Mouse (Mus musculus): ENCODE data around the gene Slc37a3. TPM values are rescaled to one million over a fixed set of nuclear protein-coding genes. Genes with fewer than 3 reads are reported as not detected.

Gene Slc37a3
- polyA plus RNA-seq, 1 experiment from 2014 or later, result 10.3 TPM

GRCm38 (mm10) chr6:39344020-39344419 lies 33.5 kb downstream of the Slc37a3 start:
- H3K27me3 ChIP-seq (replicated peaks), result no peaks in the 10 kb centered on the region
- no peak overlapping the region for H3K4me2 ChIP-seq
- H3K9me3 ChIP-seq (replicated peaks), result no peaks in the 10 kb centered on the region
- ATAC-seq, result no peak
- H3K4me1 ChIP-seq, result no peaks in the 10 kb centered on the region
- peaks cover 32% of the 10 kb centered on the region for H3K36me3 ChIP-seq
- WGBS (ENCODE audit: insufficient replicate concordance), result 17% methylated on average over 12 of the region's 12 CpGs
- H3K27ac ChIP-seq, result no peak overlapping the region
- no peak overlapping the region for H3K9ac ChIP-seq
- H3K4me3 ChIP-seq, result no peak overlapping the region

DNA sequence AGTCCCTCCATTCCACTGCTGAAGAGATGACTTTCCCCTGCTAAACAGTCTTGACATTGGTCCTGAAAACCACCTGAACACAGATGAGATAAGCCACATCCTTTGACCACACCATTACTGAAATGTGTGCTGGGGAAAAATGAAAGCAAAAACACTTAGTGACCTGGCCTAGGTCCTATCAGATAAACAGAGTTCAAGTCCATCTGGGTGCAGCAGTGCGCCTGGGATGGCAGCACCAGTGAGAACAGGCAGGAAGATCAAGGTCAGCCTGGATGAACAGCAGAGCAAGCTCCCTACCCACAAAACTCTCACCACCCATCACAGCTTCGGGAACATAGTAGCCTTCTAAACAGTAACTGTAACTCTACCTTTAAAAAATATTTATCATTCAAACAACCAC lies 35.7 kb downstream of the Slc37a3 start:
- 57% methylated on average over 2 of the region's 2 CpGs for WGBS (ENCODE audit: insufficient replicate concordance)
- Histone ChIP-seq H3K27ac (no peak overlapping the region), H3K27me3 (replicated peaks) (no peaks in the 10 kb centered on the region), H3K9me3 (replicated peaks) (no peaks in the 10 kb centered on the region), H3K4me1 (no peaks in the 10 kb centered on the region), H3K4me2 (no peak overlapping the region), H3K9ac (no peak overlapping the region), H3K36me3 (peaks cover 32% of the 10 kb centered on the region), H3K4me3 (no peak overlapping the region)
- no peak for ATAC-seq

DNA sequence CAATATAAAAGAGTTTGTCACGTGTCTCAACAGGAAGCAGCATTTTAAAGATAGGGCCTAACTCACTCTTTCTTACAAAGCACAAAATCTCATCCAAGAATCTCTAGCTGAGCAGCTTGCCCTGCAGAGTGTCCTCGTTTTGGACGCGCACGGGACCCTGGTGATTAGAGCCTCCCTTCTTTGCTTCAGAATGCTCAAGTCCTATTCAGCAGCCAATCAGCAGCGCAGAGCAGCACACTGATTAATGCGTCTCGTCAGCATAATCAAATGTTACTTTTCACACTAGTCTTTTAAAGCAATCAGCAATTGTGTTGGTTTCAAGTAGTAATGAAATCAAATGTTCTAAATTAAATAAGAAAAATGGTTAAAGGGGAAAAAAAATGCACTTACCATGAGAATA lies 39.1 kb downstream of the Slc37a3 start:
- no peak overlapping the region for H3K27ac ChIP-seq
- no peaks in the 10 kb centered on the region for H3K9me3 ChIP-seq (replicated peaks)
- no peak for ATAC-seq
- H3K9ac ChIP-seq, result no peak overlapping the region
- no peaks in the 10 kb centered on the region for H3K4me1 ChIP-seq
- H3K36me3 ChIP-seq, result peaks cover 26% of the 10 kb centered on the region
- no peak overlapping the region for H3K4me2 ChIP-seq
- WGBS (ENCODE audit: insufficient replicate concordance), result 78% methylated on average over 8 of the region's 8 CpGs
- no peaks in the 10 kb centered on the region for H3K27me3 ChIP-seq (replicated peaks)
- no peak overlapping the region for H3K4me3 ChIP-seq

GRCm38 (mm10) chr6:39334873-39335272 lies 42.6 kb downstream of the Slc37a3 start:
- Histone ChIP-seq H3K4me2 (no peak overlapping the region), H3K27ac (no peak overlapping the region), H3K4me1 (0 out of 2 replicates have a peak, but pooled peaks cover 3% of the 10 kb centered on the region), H3K4me3 (no peak overlapping the region), H3K36me3 (peaks cover 15% of the 10 kb centered on the region), H3K9ac (no peak overlapping the region), H3K27me3 (replicated peaks) (no peaks in the 10 kb centered on the region), H3K9me3 (replicated peaks) (no peaks in the 10 kb centered on the region)
- WGBS (ENCODE audit: insufficient replicate concordance), result 76% methylated on average over 3 of the region's 3 CpGs
- ATAC-seq, result no peak

DNA sequence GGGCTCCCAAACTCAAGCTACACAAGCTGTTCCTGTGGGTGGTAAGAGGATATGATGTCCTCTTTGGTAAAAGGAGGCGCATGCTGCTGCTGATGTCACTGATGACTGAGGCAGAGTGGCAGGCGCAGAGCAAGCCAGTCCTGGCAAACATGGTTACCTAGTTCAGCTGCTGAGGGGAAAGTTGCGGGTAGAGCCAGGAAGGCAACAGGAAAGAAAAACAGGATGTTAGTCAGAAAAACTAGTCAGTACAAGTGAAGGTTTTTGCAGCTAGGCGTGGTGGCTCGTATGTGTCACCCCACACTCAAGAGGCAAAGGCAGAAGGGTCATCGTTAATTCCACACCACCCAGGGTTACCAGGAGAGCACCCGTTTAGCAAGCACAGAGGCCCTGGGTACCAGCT lies 43.3 kb downstream of the Slc37a3 start:
- Histone ChIP-seq H3K4me3 (no peak overlapping the region), H3K27ac (no peak overlapping the region), H3K36me3 (peaks cover 15% of the 10 kb centered on the region), H3K4me2 (no peak overlapping the region), H3K9ac (no peak overlapping the region), H3K4me1 (0 out of 2 replicates have a peak, but pooled peaks cover 3% of the 10 kb centered on the region), H3K9me3 (replicated peaks) (no peaks in the 10 kb centered on the region), H3K27me3 (replicated peaks) (no peaks in the 10 kb centered on the region)
- ATAC-seq, result no peak
- 40% methylated on average over 7 of the region's 7 CpGs for WGBS (ENCODE audit: insufficient replicate concordance)

- WGBS (ENCODE audit: insufficient replicate concordance), result 69% methylated on average over 7 of the region's 7 CpGs
- Histone ChIP-seq H3K4me2 (no peak overlapping the region), H3K9ac (no peak overlapping the region), H3K4me3 (no peak overlapping the region), H3K27me3 (replicated peaks) (no peaks in the 10 kb centered on the region), H3K36me3 (peaks cover 15% of the 10 kb centered on the region), H3K27ac (no peak overlapping the region), H3K4me1 (0 out of 2 replicates have a peak, but pooled peaks cover 3% of the 10 kb centered on the region), H3K9me3 (replicated peaks) (no peaks in the 10 kb centered on the region)
- no peak for ATAC-seq
Measured at GRCm38 (mm10) chr6:39331998-39332700, 45.3 kb downstream of the Slc37a3 start.

- 75% methylated on average over 7 of the region's 7 CpGs for WGBS (ENCODE audit: insufficient replicate concordance)
- ATAC-seq, result no peak
- H3K27me3 ChIP-seq (replicated peaks), result no peaks in the 10 kb centered on the region
Measured at GRCm38 (mm10) chr6:39330981-39331380, 46.5 kb downstream of the Slc37a3 start.

DNA sequence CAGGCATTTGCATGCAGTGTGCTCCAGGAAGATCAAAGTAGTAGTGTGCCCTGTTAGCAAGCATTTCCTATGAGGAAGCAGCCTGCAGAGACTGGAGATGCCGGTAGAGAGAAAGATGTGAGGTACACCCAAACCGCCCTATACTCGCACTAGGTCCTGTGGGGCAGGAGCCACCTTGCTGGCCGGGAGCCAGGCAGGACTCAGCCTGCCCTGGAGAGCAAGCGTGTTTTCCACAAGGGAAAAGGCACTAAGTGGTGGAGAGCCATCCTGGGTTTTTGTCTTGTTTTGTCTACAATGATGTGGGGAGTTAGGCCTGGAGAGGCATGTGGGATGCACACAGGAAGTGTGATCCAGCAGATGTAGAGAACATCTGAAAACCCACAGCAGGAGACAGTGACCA lies 57.2 kb downstream of the Slc37a3 start:
- no peaks in the 10 kb centered on the region for H3K4me1 ChIP-seq
- H3K4me3 ChIP-seq, result no peak overlapping the region
- no peak for ATAC-seq
- H3K9ac ChIP-seq, result no peak overlapping the region
- no peaks in the 10 kb centered on the region for H3K27me3 ChIP-seq (replicated peaks)
- H3K36me3 ChIP-seq, result no peaks in the 10 kb centered on the region
- 83% methylated on average over 5 of the region's 5 CpGs for WGBS (ENCODE audit: insufficient replicate concordance)
- H3K27ac ChIP-seq, result no peak overlapping the region
- H3K4me2 ChIP-seq, result no peak overlapping the region
- H3K9me3 ChIP-seq (replicated peaks), result no peaks in the 10 kb centered on the region

More at GRCm38 (mm10) chr6:39330981-39331380, 46.5 kb downstream of the Slc37a3 start:
- no peak overlapping the region for H3K9ac ChIP-seq
- H3K4me2 ChIP-seq, result no peak overlapping the region
- H3K36me3 ChIP-seq, result peaks cover 12% of the 10 kb centered on the region
- H3K4me1 ChIP-seq, result 0 out of 2 replicates have a peak, but pooled peaks cover 3% of the 10 kb centered on the region
- H3K4me3 ChIP-seq, result no peak overlapping the region
- no peak overlapping the region for H3K27ac ChIP-seq
- no peaks in the 10 kb centered on the region for H3K9me3 ChIP-seq (replicated peaks)

GRCm38 (mm10) chr6:39319061-39319761 lies 58.3 kb downstream of the Slc37a3 start:
- H3K27me3 ChIP-seq (replicated peaks), result no peaks in the 10 kb centered on the region
- no peak overlapping the region for H3K4me2 ChIP-seq
- H3K9me3 ChIP-seq (replicated peaks), result no peaks in the 10 kb centered on the region
- H3K4me3 ChIP-seq, result no peak overlapping the region
- H3K9ac ChIP-seq, result no peak overlapping the region
- H3K4me1 ChIP-seq, result no peaks in the 10 kb centered on the region
- ATAC-seq, result no peak
- no peak overlapping the region for H3K27ac ChIP-seq
- 66% methylated on average over 18 of the region's 19 CpGs for WGBS (ENCODE audit: insufficient replicate concordance)
- H3K36me3 ChIP-seq, result no peaks in the 10 kb centered on the region

DNA sequence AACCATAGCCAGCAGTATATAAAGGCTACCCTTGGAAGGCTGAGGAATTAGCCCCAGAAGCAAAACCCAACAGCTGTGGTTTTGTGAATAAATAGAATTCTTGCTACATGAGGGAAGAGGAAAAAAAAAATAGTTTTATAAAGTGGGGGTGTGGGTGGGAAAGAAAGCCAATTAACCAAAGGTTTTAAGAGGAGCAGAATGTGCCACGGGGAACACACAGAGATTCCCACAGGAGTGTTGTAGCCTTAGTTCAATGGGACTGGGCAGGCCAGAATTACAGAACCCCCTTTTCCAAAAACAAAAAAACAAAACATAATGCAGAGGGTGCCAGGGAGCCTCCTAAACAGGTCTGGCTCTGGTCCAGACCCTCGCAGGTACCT lies 58.9 kb downstream of the Slc37a3 start:
- Histone ChIP-seq H3K9me3 (replicated peaks) (no peaks in the 10 kb centered on the region), H3K4me2 (no peak overlapping the region), H3K4me1 (no peaks in the 10 kb centered on the region), H3K9ac (no peak overlapping the region), H3K27me3 (replicated peaks) (no peaks in the 10 kb centered on the region), H3K36me3 (no peaks in the 10 kb centered on the region), H3K27ac (no peak overlapping the region), H3K4me3 (no peak overlapping the region)
- 91% methylated on average over 2 of the region's 2 CpGs for WGBS (ENCODE audit: insufficient replicate concordance)
- no peak for ATAC-seq

GRCm38 (mm10) chr6:39317854-39318630 lies 59.4 kb downstream of the Slc37a3 start:
- Histone ChIP-seq H3K36me3 (no peaks in the 10 kb centered on the region), H3K9ac (no peak overlapping the region), H3K27ac (no peak overlapping the region), H3K4me1 (no peaks in the 10 kb centered on the region), H3K4me3 (no peak overlapping the region), H3K9me3 (replicated peaks) (no peaks in the 10 kb centered on the region), H3K4me2 (no peak overlapping the region), H3K27me3 (replicated peaks) (no peaks in the 10 kb centered on the region)
- no peak for ATAC-seq
- 60% methylated on average over 10 of the region's 10 CpGs for WGBS (ENCODE audit: insufficient replicate concordance)

DNA sequence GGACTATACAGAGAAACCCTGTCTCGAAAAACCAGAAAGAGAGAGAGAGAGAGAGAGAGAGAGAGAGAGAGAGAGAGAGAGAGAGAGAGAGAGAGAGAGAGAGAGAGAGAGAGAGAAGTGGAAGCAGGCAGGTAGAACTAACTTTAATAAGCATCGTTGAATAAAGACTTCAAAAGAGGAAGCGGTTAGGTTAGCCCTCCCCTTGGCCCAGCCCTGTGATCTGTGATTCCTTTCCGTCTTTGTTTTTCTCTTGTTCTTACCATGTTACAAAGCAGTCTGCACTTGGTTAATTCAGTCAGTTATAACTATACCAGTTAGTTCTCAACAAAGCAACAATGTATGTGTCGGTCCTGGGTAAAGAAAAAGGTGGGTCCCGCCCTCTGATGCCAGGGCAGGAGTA lies 61.4 kb downstream of the Slc37a3 start:
- H3K27me3 ChIP-seq (replicated peaks), result no peaks in the 10 kb centered on the region
- no peak for ATAC-seq
- H3K4me3 ChIP-seq, result no peak overlapping the region
- no peaks in the 10 kb centered on the region for H3K4me1 ChIP-seq
- H3K9me3 ChIP-seq (replicated peaks), result no peaks in the 10 kb centered on the region
- no peaks in the 10 kb centered on the region for H3K36me3 ChIP-seq
- 56% methylated on average over 6 of the region's 6 CpGs for WGBS (ENCODE audit: insufficient replicate concordance)
- H3K4me2 ChIP-seq, result no peak overlapping the region
- H3K27ac ChIP-seq, result no peak overlapping the region
- H3K9ac ChIP-seq, result no peak overlapping the region
